Mouse (Mus musculus) T-cell, adult 2 months (primary cell): Measurements from ENCODE around the gene Cdc7.
A peak's percentile ranks its signal among the peaks of the same experiment; 100 is the strongest.
"Not testable (repeated sequence)": the region's sequence is repeated elsewhere in the genome, so short reads cannot be mapped to it uniquely, and the experiment has no call there.

ENCODE experiments used
- DNase-seq: peaks from one replicate; pipeline ENCODE4 v3.0.0; 2022; ENCODE audit warnings: low spot score

The Cdc7 gene

GRCm38 (mm10) chr5:106963584-106964512 is at the start of gene Cdc7:
Gene Cdc7, plus strand, starts transcription at chr5:106964322.
- DNase-seq = peak; percentile 89

- DNase-seq = no peak
Measured at GRCm38 (mm10) chr5:106919315-106919714, 44.8 kb upstream of the Cdc7 start.

DNA sequence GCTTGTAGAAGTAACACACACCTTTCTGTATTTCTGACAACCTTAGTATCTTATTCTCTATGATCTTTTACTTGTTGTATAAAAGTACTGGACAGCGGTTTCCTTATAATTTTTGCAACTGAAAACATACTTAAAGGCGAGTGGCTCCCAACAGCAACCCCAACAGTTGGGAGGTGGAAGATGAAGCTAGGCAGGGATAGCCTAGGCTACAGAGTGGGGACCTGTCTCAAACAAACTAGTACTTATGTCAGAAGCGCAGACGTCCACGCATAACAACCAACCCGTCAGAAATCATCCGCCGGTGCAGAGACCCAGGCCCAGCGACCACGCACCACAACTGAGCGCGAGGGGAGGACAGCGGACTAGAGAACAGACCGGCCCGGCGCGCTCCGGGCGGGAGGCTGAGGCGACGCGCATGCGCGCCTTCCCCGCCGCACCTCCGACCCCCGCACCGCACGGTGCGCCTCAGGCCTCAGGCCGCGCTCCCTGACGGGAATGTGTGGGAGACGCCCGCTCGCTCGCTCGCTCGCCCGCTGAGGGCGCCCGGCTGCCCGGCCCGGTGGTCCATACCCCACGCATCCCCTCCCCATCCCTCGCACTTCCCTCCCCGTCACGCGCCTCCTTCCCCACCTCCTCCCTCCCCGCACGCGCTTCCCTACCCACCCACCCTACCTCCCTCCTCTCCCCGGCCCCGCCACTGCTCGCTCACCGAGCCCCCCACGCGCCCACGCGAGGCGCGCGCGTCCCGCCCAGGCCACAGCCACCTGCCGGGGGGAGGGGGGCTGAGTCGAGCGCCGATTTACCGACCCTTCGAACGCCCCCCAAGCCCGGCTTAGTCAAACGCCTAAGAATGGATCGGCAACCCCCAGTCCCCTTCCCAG is 38.4 kb upstream of the Cdc7 start, which contains the start of gene Hfm1:
Gene Hfm1, minus strand, starts transcription at position 834 of the 881 bp plus-strand sequence.
- DNase-seq = peak; percentile 22

GRCm38 (mm10) chr5:106926369-106926686 is 37.8 kb upstream of the Cdc7 start:
- DNase-seq = no peak

DNA sequence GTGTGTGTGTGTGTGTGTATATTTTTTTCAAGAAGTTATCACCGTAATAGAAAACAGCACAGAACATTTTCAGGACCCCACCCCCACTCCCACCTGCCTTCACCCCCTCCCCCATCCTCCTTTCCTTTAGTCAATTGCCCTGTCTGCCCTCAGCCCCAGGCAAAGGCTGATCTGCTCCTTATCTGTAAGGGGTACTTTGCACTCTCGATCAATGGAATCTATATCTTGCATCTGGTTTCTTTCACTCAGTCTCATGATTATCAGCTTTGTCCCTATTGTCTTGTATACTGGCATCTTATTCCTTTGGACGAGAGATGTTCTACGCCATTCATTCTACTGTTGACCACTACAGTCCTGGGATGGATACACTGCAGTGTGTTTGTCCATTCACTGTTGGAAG is 36.1 kb upstream of the Cdc7 start:
- DNase-seq = no peak

- no peak for DNase-seq
Measured at GRCm38 (mm10) chr5:106946342-106946741, 17.8 kb upstream of the Cdc7 start.

GRCm38 (mm10) chr5:106948683-106949082 is 15.4 kb upstream of the Cdc7 start:
- DNase-seq = no peak

DNA sequence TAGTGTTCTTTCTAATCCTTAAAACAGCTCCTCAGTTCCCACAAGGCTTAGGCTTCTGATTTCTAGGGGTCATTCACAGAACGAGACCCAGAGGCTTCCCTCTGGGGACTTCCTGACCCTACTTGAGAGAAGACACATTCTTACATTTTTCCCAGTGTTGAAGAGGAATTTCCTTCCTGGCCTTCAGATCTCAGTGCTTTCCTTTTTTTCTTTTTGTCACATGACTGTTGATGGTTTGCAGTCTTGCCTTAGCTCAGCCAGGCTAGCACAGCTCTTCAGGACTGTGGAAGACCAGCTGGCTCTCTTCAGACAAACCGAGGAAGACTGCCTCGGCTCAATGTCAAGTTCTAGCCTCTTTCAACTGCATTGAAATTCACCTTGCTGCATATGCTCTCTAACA is 7.7 kb upstream of the Cdc7 start:
- no peak for DNase-seq

- DNase-seq = no peak
Measured at GRCm38 (mm10) chr5:106959031-106959430, 5.1 kb upstream of the Cdc7 start.

GRCm38 (mm10) chr5:106960451-106960850 is 3.7 kb upstream of the Cdc7 start:
- no peak for DNase-seq

GRCm38 (mm10) chr5:106964513-106965014 is 442 bp downstream of the Cdc7 start:
- no peak for DNase-seq

GRCm38 (mm10) chr5:106966443-106966842 is 2.3 kb downstream of the Cdc7 start:
- no peak for DNase-seq

GRCm38 (mm10) chr5:106967578-106967977 is 3.5 kb downstream of the Cdc7 start:
- no peak for DNase-seq

- DNase-seq = no peak
Measured at GRCm38 (mm10) chr5:106973883-106974282, 9.8 kb downstream of the Cdc7 start.

- no peak for DNase-seq
Measured at GRCm38 (mm10) chr5:106979156-106979555, 15.0 kb downstream of the Cdc7 start.

- DNase-seq = peak; percentile 18
Measured at GRCm38 (mm10) chr5:106982298-106982952, 18.3 kb downstream of the Cdc7 start.

DNA sequence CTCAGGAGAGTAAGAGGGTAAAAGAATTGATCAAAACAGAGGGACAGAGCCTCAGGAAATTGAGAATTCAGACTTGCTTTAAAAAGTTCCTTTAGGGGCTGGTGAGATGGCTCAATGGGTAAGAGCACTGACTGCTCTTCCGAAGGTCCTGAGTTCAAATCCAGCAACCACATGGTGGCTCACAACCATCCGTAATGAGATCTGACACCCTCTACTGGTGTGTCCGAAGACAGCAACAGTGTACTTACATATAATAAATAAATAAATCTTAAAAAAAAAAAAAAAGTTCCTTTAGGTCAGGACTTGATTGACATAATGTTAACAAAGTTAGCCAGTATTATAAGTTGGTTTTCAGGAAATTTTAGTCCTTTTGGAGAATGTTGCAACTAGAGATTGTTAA is 20.8 kb downstream of the Cdc7 start:
- not testable (repeated sequence) for DNase-seq

DNA sequence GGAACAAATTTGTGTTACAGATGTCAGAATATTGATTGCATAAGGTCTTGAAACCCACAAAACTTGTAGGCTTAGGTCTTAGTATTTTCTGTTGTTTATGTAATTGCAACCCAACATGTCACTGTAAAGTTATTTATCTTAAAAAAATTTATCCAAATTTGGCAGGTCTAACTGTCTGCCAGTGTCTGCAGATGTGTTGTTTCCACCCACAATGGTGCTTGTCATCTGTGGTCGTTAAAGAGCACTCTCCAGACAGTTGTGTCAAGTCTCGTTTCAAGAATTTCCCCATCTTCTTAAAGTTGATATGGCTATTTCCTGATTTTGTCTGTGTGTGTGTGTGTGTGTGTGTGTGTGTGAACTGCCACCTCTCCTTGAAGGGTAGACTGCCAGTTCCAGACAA is 21.5 kb downstream of the Cdc7 start:
- DNase-seq = no peak

DNA sequence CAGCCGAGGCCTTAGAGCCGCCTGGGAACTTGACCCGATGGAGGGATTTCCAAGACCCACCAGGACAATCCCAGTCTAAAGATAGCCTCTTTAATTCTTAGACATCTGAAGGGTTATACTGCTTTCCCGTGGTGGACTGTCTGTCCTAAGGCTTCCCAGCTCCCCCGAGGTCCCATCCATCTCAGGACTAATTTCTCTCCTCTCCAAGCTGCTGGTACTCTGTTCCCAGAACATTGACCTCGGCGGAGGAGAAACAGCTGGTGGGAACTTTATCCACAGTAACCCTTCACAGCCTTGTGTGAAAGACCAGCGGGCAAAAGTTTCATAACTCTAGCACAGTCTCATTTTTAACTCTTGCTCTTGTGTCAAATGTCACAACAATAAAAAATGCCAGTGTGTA is 25.1 kb downstream of the Cdc7 start:
- DNase-seq = no peak

- no peak for DNase-seq
Measured at GRCm38 (mm10) chr5:106989786-106990185, 25.7 kb downstream of the Cdc7 start.

- DNase-seq = peak; percentile 47
Measured at GRCm38 (mm10) chr5:106990639-106991299, 26.6 kb downstream of the Cdc7 start.
